Mouse (Mus musculus) mouse embryonic stem cell (cell line): ENCODE measurements around the gene Ifnab.

Source experiments
- in situ Hi-C, 2 experiments: fragments of 300-500 bp; cut with MboI; formaldehyde crosslinking; loops; 1 replicate in 1 of 2; 3 replicates in 1 of 2; pipeline ENCODE4 v1.14.3; 2019 to 2020; ENCODE audit warnings: low sequenced_read_pairs in 2 of 2, low pct_unique_long_range_greater_than_20kb in 1 of 2, mixed read lengths in 1 of 2; ENCODE audit not compliant: unreplicated experiment in 1 of 2

Ifnab gene

DNA sequence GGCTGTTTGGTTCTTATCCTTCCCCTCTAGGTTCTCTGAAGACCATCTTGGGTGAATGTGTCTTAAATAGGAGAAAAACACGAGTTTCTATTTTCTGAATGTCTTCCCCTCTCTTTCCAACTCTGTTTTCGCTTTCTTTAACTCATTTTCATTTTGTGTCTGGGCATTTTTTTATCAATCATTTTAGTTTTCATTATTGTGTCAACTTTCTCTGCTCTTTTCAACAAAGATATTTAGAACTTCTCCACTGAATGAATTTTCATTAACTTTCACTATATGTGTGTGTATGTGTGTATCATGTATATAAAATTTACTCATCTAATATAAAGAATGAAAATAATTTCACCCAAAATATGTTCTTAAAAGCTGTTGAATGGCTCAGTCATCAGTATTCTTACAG lies at the start of gene Ifnab:
Ifnab (minus strand) TSS at position 101 of the 400 bp plus-strand sequence.
- in situ Hi-C loops, result no loop called here

DNA sequence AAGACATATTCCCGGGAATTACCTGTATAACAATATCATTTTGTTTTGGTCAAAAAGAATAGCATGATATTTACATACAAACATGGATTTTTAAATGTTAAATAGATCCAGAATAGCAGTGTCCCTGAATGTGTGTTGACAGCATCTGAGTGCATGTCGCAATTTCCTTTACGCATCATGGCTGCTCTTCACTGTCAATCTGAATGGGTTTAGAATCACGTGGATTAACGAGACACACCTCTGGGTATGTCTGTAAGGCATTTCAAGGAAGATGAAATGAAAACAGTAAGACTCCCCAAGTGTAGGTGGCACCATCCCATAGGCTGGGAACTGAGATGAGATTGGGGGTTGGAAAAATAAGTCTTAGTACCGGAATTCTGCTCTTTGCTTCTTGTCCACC lies 47.9 kb upstream of the Ifnab start:
- in situ Hi-C loops, result no loop called here

GRCm38 (mm10) chr4:88738480-88738879 lies 47.3 kb upstream of the Ifnab start:
- in situ Hi-C loops, result no loop called here

DNA sequence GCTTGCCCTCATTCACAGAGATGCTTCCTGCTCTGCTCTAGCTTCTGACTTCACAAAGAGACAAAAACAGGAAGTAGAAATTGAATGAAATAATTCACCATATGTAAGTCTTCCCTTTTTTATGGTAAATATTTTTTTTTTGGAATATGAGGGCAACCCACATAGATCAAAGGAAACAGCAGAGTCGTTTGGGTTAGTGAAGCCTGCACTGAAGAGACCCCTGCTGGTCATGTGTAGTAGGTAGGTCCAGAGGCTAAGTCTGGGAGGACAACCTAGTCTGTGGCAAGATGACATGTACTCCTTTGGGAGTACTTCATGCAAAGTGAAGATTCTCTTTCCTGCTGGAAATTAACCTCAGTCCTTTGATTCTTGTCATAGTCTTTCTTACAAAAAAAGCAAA lies 36.2 kb upstream of the Ifnab start:
- in situ Hi-C loops, result no loop called here

DNA sequence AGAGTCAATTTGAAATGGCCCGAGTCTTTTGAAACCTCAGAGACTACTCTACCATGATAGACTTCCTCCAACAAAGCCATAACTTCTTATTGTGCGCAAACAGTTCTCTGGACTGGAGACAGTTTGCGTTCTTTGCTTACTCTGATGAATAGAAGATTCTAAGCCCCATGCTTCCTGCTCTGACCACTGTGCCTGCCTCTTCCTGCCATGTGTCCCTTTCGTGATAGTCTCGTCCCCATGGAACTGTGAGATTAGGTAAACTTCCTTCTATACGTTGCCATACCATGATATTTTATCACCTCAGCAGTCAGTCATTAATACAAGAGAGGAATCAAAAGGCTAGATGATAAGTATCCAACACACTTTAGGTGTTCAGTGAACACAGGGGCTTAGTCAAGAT lies 35.6 kb upstream of the Ifnab start:
- in situ Hi-C loops, result no loop called here

DNA sequence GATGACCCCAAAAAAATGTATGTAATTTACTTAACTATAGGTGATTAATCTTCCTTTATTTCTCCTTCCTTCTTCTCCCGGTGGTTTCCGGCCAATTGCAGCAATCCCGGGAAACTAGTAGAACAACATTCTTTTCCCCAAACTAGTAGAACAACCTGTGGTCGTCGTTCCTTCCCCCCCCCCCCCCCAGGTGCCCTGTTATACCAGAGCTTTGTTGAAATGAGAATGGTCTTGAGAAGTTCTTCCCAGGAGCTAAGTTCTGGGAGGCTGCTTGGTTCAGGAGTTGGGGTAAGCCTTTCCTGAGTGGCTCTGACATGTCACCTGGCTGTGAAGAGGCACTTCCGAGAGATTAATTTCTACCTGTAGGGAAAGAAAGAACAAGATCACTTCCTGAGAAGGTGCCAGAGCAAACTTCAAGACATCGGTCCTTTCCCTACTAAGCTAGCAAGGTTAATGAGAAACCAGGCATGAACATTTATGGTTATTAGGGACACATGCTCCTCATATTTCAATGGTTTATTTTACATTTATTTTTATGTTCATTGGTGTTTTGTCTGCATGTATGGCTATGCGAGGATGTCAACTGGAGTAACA lies 32.4 kb upstream of the Ifnab start:
- in situ Hi-C loops, result no loop called here

DNA sequence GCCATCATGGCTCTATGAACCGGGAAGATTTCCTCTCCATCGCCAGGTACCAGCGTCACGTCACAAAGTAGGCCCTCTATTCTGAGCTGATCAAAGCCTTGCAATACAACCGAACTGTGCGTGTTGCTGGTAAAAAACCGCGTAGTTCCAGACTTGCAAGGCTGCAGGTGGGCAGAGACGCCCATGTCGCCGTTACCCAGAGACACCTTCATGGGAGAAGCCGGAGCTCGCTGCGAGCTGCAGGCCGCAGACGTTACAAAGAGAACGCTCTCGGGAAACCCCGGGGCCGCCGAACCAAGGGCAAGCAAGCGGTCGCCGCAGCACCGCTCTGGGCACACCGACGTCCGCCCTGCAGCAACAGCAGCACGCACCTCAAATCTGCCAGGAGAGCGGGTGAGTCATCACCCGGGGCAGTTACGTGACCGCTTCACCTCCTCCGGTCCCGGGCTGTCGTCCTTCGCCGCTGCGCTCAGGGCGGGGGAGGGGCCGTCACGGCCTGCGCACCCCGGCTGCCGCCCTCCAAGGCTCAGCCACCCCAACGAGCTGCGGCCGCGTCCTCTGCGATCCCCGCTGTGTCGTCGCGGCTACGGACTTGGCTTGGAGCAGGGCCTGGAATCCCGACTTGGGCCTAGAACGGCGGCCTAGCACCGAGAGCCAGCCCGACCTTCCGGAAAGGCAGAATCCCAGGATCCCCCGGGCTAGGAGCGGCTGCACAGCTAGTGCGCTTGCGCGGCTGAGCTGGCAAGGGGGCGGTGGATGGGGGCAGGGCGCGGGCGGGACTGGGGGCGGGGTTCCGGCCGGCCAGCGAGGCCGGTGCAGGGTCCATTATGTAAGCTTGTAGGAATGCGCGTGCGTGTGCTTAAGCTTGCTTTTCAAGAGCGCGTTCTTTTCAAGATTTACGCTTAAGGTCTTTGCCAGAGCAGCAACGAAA lies 30.9 kb upstream of the Ifnab start, which contains the start of the genes Gm26566 and Klhl9:
Gm26566 (plus strand) TSS at position 15 of the 931 bp plus-strand sequence.
Klhl9 (minus strand) TSS at position 675 of the 931 bp plus-strand sequence.
- in situ Hi-C loops, result no loop called here

DNA sequence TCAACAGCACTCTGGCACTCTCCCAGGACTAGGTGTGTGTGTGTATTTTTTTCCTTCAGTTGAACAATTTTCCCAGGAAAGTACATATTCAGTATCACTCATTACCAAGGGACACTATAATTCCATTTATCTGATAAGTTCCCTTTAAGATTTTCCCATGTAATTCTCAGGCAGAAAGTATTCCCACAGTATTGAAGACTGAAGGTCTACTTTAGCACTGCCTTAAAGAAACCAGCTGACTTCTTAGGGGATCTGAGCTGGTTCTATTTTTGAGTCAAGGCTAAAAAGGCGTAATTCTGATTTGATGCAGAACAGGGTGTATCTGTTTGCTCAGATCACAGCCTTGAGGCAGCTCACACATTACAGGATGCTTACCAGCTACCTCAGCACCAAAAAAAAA lies 27.6 kb upstream of the Ifnab start:
- in situ Hi-C loops, result no loop called here

DNA sequence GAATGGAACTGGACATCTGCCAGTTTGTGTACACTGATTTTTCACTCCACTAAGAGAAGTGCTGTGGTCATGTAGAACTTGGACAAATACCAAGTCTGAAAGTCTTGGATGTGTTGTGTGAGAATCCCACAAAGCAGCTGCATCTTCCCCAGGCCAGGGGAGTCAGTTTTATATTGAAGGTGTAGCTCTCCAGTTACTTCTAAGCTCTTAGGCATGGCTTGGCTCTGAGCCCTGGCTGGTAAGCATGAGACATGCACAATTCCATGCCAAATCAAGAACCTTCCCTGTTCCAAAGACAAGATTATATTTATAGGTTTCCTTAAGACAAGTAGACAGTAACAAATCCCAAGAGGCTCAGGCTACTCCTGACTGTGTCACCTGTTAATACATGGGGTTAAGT lies 23.9 kb upstream of the Ifnab start:
- in situ Hi-C loops, result no loop called here

- in situ Hi-C loops, result no loop called here
These were observed 23.1 kb upstream of the Ifnab start for GRCm38 (mm10) chr4:88714281-88714680.

DNA sequence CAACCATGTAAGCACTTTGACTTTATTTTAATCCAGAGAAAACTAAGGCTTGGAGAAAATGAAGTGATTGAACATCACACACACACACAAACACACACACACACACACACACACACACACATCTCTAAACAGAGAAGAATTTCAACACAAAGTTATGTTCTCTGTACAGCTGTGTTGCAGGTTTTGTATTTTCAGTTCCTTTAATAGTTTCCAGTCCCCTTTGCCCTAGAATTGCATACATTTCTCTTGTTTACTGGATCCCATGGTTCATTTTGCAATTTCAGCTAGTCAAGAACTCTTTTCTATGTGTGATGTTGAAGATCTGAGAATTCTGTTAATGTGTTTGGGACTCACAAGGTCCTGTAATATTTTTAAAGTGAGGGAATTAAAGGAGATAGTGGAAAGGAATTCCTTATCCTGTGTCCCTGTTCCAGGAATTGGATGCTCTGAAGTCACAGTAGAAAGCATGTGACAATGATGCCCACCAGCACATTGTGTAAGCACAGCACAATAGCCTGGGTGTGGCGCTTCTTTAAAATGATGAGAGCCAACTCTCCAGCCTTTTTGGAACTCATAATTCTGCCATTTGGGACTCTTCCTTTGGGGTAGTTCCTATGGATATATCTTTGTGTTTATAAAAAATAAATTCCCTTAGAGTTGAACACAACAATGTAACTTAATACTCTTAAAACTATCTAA lies 16.1 kb upstream of the Ifnab start:
- in situ Hi-C loops, result no loop called here

DNA sequence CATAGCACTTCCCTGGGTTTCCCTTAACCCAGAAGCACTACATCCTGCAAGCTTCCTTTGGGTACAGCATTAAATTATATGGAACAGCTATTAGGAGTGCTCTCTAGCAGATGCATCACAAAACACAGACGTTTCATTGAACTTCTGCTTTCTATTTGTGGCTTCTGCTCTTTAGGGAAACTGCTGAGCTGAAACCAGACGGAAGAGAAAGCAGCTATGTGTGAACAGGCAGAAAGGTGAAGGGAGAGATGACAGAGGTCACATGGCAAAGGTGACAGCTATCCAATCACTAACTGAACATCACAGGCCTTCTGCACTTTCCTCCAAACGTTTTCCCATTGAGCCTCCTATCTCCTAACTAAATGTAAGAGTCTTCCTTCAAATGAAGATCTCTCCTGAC lies 14.8 kb upstream of the Ifnab start:
- in situ Hi-C loops, result no loop called here

DNA sequence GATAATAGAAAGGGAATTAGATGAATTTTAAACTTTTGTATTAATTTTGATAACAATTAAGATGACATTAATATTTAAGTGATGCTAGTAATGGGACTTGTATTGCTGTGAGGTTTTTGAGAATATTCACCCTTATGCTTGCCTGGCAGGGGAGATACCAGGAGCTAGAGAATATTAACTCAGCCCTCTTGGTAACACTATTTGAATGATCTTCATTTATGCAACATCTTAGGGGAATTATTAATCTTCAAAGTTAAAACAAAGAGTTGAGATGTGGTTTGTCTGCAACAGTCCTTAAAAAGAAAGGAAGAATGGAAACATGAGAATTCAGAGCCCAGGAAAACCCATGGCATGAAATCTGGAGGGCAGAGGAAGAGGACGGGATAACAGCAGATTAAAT lies 8.1 kb upstream of the Ifnab start:
- in situ Hi-C loops, result no loop called here

- in situ Hi-C loops, result no loop called here
These were observed 7.6 kb upstream of the Ifnab start for GRCm38 (mm10) chr4:88698781-88699180.

DNA sequence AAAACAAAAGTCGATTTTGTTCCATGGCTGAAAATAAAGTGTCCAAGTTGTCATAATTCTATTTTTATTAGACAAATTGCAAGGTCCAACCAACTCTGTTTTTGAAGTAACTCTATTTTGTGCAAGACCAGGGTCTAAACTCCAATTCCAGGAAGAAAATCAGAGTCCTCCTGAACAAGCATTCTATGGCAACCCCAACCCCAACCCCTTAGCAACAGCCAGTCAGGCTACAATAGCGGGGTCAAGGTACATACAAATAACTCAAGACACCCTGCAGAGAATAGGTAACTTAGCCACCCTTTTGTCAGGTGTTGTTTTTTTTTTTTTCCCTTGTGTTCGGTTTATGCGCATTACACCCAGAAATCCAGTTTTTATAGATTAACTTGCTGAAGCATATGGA lies 6.6 kb upstream of the Ifnab start:
- in situ Hi-C loops, result no loop called here

DNA sequence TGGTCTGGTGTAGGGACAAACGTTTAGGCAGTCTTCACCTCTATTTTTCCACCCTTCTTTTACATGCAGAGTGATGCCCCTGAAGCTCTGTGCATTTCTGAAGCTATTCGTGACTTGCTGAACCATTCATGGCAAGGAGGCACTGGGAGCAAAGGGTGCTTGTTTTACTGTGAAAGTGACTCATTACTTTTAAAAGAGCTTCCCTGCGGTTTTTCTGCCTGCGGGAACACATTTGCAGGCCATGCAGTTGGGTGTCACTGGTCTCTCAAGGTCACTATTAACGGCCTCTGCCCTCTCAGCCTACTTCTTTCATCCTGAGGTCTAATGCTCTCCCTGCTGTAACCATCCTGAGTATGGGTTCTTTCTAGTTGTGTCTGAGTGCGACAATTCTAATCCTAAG lies 5.9 kb upstream of the Ifnab start:
- in situ Hi-C loops, result no loop called here

DNA sequence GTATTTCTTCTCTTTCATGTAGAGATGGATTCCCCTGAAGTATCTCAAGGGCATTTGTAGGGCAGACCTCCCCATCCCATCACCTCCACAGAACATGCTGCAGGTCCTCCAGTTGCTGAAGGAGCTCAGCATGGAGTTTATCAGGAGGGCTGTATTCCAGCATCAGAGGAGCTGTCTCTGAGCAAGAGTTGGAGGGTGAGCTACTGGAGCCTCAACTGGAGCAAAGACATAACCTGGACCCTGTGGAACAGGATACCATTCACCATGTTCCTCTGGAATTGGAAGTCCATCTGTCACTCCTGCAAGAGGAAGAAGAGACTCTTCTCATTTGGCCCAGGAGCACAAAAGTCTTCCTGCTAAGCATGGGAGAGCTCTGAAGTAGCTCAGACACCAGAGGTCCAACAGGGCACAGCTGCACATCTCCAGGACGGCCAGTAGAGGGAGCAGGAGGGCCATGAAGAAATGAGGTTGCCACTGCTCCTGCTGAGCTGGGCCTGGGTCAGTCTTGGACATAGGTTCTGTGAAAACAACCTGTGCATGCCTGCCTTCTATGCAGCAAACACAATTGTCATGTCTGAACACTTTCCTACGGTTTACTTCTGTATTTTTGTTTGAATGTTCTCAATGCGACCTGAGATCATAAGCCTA lies 5.2 kb upstream of the Ifnab start:
- in situ Hi-C loops, result no loop called here

DNA sequence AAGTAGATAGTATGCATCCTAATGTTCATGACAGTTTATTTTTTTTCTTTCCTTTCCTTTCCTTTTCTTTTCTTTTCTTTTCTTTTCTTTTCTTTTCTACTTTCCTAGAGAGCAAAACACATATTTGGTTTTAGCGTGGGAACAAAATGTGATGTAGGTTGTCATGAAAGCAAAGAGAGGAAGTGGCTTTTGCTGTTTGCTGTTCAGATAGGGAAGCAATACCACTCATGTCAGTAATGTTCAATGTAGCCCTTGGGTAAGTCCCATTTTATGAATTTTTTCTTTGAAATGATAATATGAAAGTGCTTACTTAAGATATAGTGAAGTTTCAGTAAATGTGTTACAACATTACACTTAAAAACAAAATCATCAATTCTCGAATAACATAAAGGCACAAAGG lies 2.2 kb upstream of the Ifnab start:
- in situ Hi-C loops, result no loop called here

DNA sequence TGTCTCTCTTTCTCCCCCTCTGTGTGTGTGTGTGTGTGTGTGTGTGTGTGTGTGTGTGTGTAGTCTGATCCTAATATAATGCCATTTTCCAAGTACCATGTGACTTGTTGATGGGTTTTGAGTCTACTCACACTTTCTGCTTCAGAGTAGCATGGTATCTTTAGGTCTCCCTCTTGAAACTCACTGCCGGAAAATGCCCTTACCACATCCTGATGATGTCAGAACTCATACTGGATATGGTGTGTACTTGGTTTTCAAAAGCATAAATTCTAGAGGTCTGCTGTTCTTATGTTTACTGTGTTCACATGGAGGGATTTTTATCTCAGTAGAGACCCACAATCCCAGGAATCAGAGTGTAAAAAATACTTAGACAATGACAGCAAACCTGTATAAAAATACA lies 1.4 kb upstream of the Ifnab start:
- in situ Hi-C loops, result no loop called here
